In genomic region chr4:150990148-150990547, GRCm38 (mm10) we compare ENCODE assay signal across 9 mouse cellular contexts. TPM values are rescaled to one million over a fixed set of nuclear protein-coding genes. Genes with fewer than 3 reads are reported as not detected.
DNase-seq lines count a peak whose midpoint lies in the region; ATAC-seq and TF ChIP-seq lines count a peak whose summit lies in the region.
"Had no signal": no experiment of that assay in that cellular context is flagged by ENCODE, and none has a peak within 500 bp of the region (broad histone marks: within the 10 kb centered on the region; RNA-seq: fewer than 3 reads in every experiment).

No protein-coding gene starts in this region.

- TF ChIP-seq CTCF in heart, adult 2 months (IDR thresholded peaks at IDR 0.05), result peak; percentile 60

- no peaks in the 10 kb centered on the region for H3K4me1 ChIP-seq in heart, adult 2 months (ENCODE audit: control insufficient read depth, insufficient read depth, low read length)
- H3K4me1 ChIP-seq: neural tube, embryonic 12.5 days had no signal

- no peaks in the 10 kb centered on the region for H3K79me2 ChIP-seq in heart, adult 2 months (replicated peaks; ENCODE audit: control insufficient read depth, insufficient read depth, low read length)

- H3K27ac ChIP-seq in heart, adult 2 months, result no peak overlapping the region
- H3K27ac ChIP-seq: neural tube, embryonic 12.5 days had no signal

- no peak overlapping the region for H3K9ac ChIP-seq in heart, adult 2 months (ENCODE audit: low read depth, low read length)
- H3K9ac ChIP-seq: neural tube, embryonic 12.5 days had no signal

- 40% methylated on average over 6 of the region's 6 CpGs for WGBS in heart, adult 2 months

- no peak for ATAC-seq in erythroblast, adult 5-6 weeks (replicated peaks; ENCODE audit: low FRiP score, poor library complexity, severe bottlenecking)

- TF ChIP-seq POLR2A in heart, adult 2 months (IDR thresholded peaks at IDR 0.05; ENCODE audit: insufficient read depth, low read depth, low read length), result no peak

- no peak for DNase-seq in heart, adult 2 months
- no peak for DNase-seq in heart, adult 9 months (ENCODE audit: low spot score in 2 of 2)
- peak; percentile 62 for DNase-seq in 416B (ENCODE audit: low read depth)
- peak; percentile 23 for DNase-seq in T-cell, adult 2 months (ENCODE audit: low spot score)
- peak; percentile 57 for DNase-seq in kidney, postnatal 10 days
- peak; percentile 35 for DNase-seq in thymus, postnatal 0 days (ENCODE audit: low spot score)
- no peak for DNase-seq in cerebellum, adult 11 months

- no peak overlapping the region for H3K4me3 ChIP-seq in heart, adult 2 months
- H3K4me3 ChIP-seq: neural tube, embryonic 12.5 days had no signal

- no peak for TF ChIP-seq EP300 in heart, adult 2 months (IDR thresholded peaks at IDR 0.05; ENCODE audit: insufficient read depth, low read depth, low read length)

- no peaks in the 10 kb centered on the region for H3K36me3 ChIP-seq in heart, adult 2 months (ENCODE audit: control insufficient read depth, insufficient read depth, low read length)
- H3K36me3 ChIP-seq: neural tube, embryonic 12.5 days had no signal

- no peaks in the 10 kb centered on the region for H3K27me3 ChIP-seq in heart, adult 2 months (ENCODE audit: control insufficient read depth, insufficient read depth, low read length)
- H3K27me3 ChIP-seq: neural tube, embryonic 12.5 days had no signal

- intact Hi-C loops in heart, adult 2 months (cut with DNase I), result no loop called here

RNA-seq across cellular contexts. Expression of gene Uts2, which starts 6.7 kb away (rescaled TPM):
- total RNA-seq in heart, adult 2 months (2021), result not detected
- not detected in 2 replicates for polyA plus RNA-seq in heart, adult 2 months (2012; rRNA removed)
- polyA plus RNA-seq in thymus, postnatal 0 days (2015; fragmentation: Nextera tagmentation; extraction: Ambion mirVana), result 0.47 TPM in 1 of 2 replicates, not detected in the other
- not detected in 2 replicates for total RNA-seq in erythroblast, adult 5-6 weeks (2015; ENCODE audit: low replicate concordance)
- not detected in 2 replicates for total RNA-seq in erythroblast, adult 5-6 weeks (2017; ENCODE audit: low replicate concordance)

RNA-seq across cellular contexts. Expression of gene Per3, which starts 54.3 kb away (rescaled TPM):
- 10 to 100 TPM in 1 of 2 experiments, 1 to 10 TPM in 1; 2.2 to 11.1 TPM for total RNA-seq in heart, adult 2 months (2021)
- polyA plus RNA-seq in heart, adult 2 months (2012; rRNA removed), result 12.2 and 15.3 TPM in 2 replicates
- 2.5 and 2.8 TPM in 2 replicates for polyA plus RNA-seq in thymus, postnatal 0 days (2015; fragmentation: Nextera tagmentation; extraction: Ambion mirVana)
- 0.38 and 1.7 TPM in 2 replicates for total RNA-seq in erythroblast, adult 5-6 weeks (2015; ENCODE audit: low replicate concordance)
- total RNA-seq in erythroblast, adult 5-6 weeks (2017; ENCODE audit: low replicate concordance), result 1.7 and 2.4 TPM in 2 replicates

Comparison
In these comparisons a context has a peak if more than half of its experiments do, and no peak if none do; other contexts are left out.
1. DNase-seq: peak in 416B (single experiment), T-cell, adult 2 months (single experiment), kidney, postnatal 10 days (single experiment) and thymus, postnatal 0 days (single experiment); none in heart, adult 2 months (0 of 2), heart, adult 9 months (0 of 2) and cerebellum, adult 11 months (single experiment).